Mouse (Mus musculus) spleen, adult 2 months (tissue): ENCODE results near the gene Morn1. TPM values are rescaled to one million over a fixed set of nuclear protein-coding genes. Genes with fewer than 3 reads are reported as not detected.
"Not testable (repeated sequence)": the region's sequence is repeated elsewhere in the genome, so short reads cannot be mapped to it uniquely, and the experiment has no call there.

Source experiments
- DNase-seq, 2 experiments: peaks; one replicate each; pipeline versions ENCODE4 v3.0.0 to v3.0.0-alpha.2; 2012 to 2021; ENCODE audit warnings: low spot score in 2 of 2, low read depth in 1 of 2
- H3K27ac ChIP-seq: fragments of 200-500 bp; 2 replicates; pipeline ENCODE4 v1.5.1; 2012; ENCODE audit warnings: low read length, inconsistent platforms; ENCODE audit not compliant: insufficient read depth
- H3K27me3 ChIP-seq: fragments of 200-500 bp; 2 replicates; pipeline ENCODE4 v1.6.1; 2012; ENCODE audit warnings: mild to moderate bottlenecking, moderate library complexity, low read length, inconsistent platforms; ENCODE audit not compliant: control insufficient read depth, insufficient read depth
- H3K36me3 ChIP-seq: fragments of 200-500 bp; 2 replicates; pipeline ENCODE4 v1.6.1; 2012; ENCODE audit warnings: mild to moderate bottlenecking, low read length, inconsistent platforms; ENCODE audit not compliant: control insufficient read depth, insufficient read depth
- H3K4me1 ChIP-seq: fragments of 200-500 bp; 2 replicates; pipeline ENCODE4 v1.6.1; 2011; ENCODE audit warnings: inconsistent platforms; ENCODE audit not compliant: control insufficient read depth, insufficient read depth, insufficient read length
- H3K4me3 ChIP-seq: fragments of 200-500 bp; 2 replicates; pipeline ENCODE4 v1.5.1; 2011; ENCODE audit warnings: mild to moderate bottlenecking, inconsistent platforms; ENCODE audit not compliant: insufficient read depth, insufficient read length; ENCODE audit errors: extremely low read depth
- CTCF ChIP-seq: fragments of 200-500 bp; IDR thresholded peaks from 2 replicates; pipeline ENCODE4 v1.5.1; 2011; ENCODE audit warnings: mild to moderate bottlenecking, inconsistent platforms; ENCODE audit not compliant: insufficient read depth, insufficient read length, insufficient replicate concordance; ENCODE audit errors: extremely low read depth
- POLR2A ChIP-seq: fragments of 200-500 bp; IDR thresholded peaks from 2 replicates; pipeline ENCODE4 v1.6.1; 2011; ENCODE audit warnings: low read depth, low read length, inconsistent platforms
- WGBS: fragments of 180-500 bp; shearing (Covaris S2); methylation state at CpG from one replicate; pipeline ENCODE4 v1.1.7; 2018; 5-methylcytosine and 5-hydroxymethylcytosine counted together
- polyA plus RNA-seq: library from polyadenylated mRNA; depleted of rRNA; stranded (reverse); fragments of >200 nt; gene quantifications from 2 replicates; pipeline ENCODE4 v1.2.3, GENCODE M21; 2012

Morn1 gene
- polyA plus RNA-seq, 1 experiment: 3.7 TPM

GRCm38 (mm10) chr4:155076677-155077076 lies 9.7 kb upstream of the Morn1 start:
- WGBS: 93% methylated on average over 9 of the region's 9 CpGs
- no peak overlapping the region for H3K27ac ChIP-seq
- no peak for TF ChIP-seq CTCF
- no peak for TF ChIP-seq POLR2A
- no peak overlapping the region for H3K4me3 ChIP-seq
- no peak for DNase-seq
- no peaks in the 10 kb centered on the region for H3K27me3 ChIP-seq
- peaks cover 60% of the 10 kb centered on the region for H3K36me3 ChIP-seq
- no peaks in the 10 kb centered on the region for H3K4me1 ChIP-seq

GRCm38 (mm10) chr4:155078808-155079207 lies 7.6 kb upstream of the Morn1 start:
- not testable (repeated sequence) for H3K4me1 ChIP-seq, H3K27me3 ChIP-seq, DNase-seq, H3K27ac ChIP-seq, H3K4me3 ChIP-seq
- WGBS: 92% methylated on average over 10 of the region's 10 CpGs
- peaks cover 52% of the 10 kb centered on the region for H3K36me3 ChIP-seq

GRCm38 (mm10) chr4:155079666-155080065 lies 6.7 kb upstream of the Morn1 start:
- DNase-seq: no peak
- no peak overlapping the region for H3K27ac ChIP-seq
- H3K36me3 ChIP-seq: peaks cover 48% of the 10 kb centered on the region
- H3K4me1 ChIP-seq: no peaks in the 10 kb centered on the region; the same call in 1 of the 2 replicates
- no peak overlapping the region for H3K4me3 ChIP-seq
- no peaks in the 10 kb centered on the region for H3K27me3 ChIP-seq
- TF ChIP-seq POLR2A (no peak), CTCF (no peak)
- WGBS: 91% methylated on average over 6 of the region's 6 CpGs

- no peak overlapping the region for H3K27ac ChIP-seq
- no peak for TF ChIP-seq CTCF
- TF ChIP-seq POLR2A: no peak
- 89% methylated on average over 4 of the region's 4 CpGs for WGBS
- H3K36me3 ChIP-seq: peaks cover 22% of the 10 kb centered on the region
- no peak overlapping the region for H3K4me3 ChIP-seq
- DNase-seq: no peak
- H3K4me1 ChIP-seq: peaks cover 10% of the 10 kb centered on the region; the same call in 1 of the 2 replicates
- no peaks in the 10 kb centered on the region for H3K27me3 ChIP-seq
Observed at GRCm38 (mm10) chr4:155083553-155083952, 2.8 kb upstream of the Morn1 start.

- Histone ChIP-seq H3K36me3 (peaks cover 22% of the 10 kb centered on the region), H3K4me3 (no peak overlapping the region), H3K4me1 (peaks cover 10% of the 10 kb centered on the region; the same call in 1 of the 2 replicates), H3K27ac (no peak overlapping the region), H3K27me3 (no peaks in the 10 kb centered on the region)
- no peak for DNase-seq
- WGBS: 90% methylated on average over 7 of the region's 7 CpGs
- TF ChIP-seq POLR2A (no peak), CTCF (no peak)
Observed at GRCm38 (mm10) chr4:155084351-155084750, 2.0 kb upstream of the Morn1 start.

GRCm38 (mm10) chr4:155085206-155086107 lies 920 bp upstream of the Morn1 start:
- peaks cover 10% of the 10 kb centered on the region; the same call in 1 of the 2 replicates for H3K4me1 ChIP-seq
- H3K27me3 ChIP-seq: no peaks in the 10 kb centered on the region
- TF ChIP-seq POLR2A (no peak), CTCF (no peak)
- peak overlapping the region; percentile 83 for H3K27ac ChIP-seq
- peak overlapping the region; percentile 88 for H3K4me3 ChIP-seq
- no peak for DNase-seq
- WGBS: 6% methylated on average over 35 of the region's 35 CpGs
- peaks cover 14% of the 10 kb centered on the region for H3K36me3 ChIP-seq

- Histone ChIP-seq H3K27me3 (no peaks in the 10 kb centered on the region), H3K4me3 (no peak overlapping the region), H3K27ac (no peak overlapping the region), H3K36me3 (no peaks in the 10 kb centered on the region), H3K4me1 (peaks cover 10% of the 10 kb centered on the region; the same call in 1 of the 2 replicates)
- TF ChIP-seq POLR2A (no peak), CTCF (no peak)
- no peak for DNase-seq
- 97% methylated on average over 5 of the region's 5 CpGs for WGBS
Observed at GRCm38 (mm10) chr4:155089241-155089640, 2.9 kb downstream of the Morn1 start.
